Mouse (Mus musculus) E14TG2a.4 (cell line): ENCODE results near the gene Sepsecs.

Source experiments
- CTCF ChIP-seq: conservative IDR thresholded peaks from 2 replicates; pipeline ENCODE4 v1.5.1; 2014; ENCODE audit warnings: low read length
- NANOG ChIP-seq: IDR thresholded peaks from 2 replicates; pipeline ENCODE4 v1.6.1; 2014; ENCODE audit warnings: borderline replicate concordance, low read length, mixed read lengths

DNA sequence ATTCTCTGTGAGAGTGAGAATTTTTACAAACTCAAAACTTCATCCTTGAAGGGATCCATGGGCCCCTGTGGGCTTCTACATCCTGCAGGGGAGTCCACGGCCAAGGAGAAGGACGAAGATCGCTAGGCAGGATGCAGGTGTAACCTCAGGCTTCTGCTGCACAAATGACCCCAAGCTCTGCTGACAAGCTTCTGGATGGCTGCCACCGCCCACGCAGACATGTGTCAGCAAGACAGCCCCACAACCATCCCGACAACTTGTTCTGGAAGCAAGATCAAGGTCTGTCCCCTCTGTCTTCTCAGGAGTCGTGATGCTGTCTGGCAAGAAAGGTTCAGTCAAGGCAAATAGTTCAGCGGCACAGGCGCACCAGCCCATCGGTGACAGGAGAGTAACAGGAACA is 59.8 kb downstream of the Sepsecs start:
- TF ChIP-seq NANOG (no peak), CTCF (no peak)
